Mouse (Mus musculus): ENCODE data around the gene Cux1. TPM values are rescaled to one million over a fixed set of nuclear protein-coding genes. Genes with fewer than 3 reads are reported as not detected.

Cux1 gene
- polyA plus RNA-seq, 1 experiment from 2014 or later = 121 TPM

DNA sequence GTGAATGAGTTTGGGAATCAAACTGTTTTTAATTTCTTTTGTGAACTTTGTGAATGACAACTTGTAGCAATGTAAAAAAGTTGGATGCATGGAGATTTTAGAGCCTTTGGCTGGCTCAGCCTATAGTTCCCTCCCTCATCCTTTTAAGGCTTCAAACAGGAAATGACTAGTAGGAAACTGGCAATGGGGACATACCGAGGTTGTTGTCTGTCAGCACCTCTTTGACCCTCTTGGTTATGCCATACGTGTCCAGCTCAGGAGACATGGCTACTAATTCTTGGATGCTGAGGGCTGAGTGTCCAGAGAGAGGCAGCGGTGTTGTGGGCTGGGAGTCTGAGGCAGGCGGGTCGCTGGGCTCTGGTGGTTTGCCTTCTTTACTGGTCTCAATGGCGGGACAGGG, 280.7 kb downstream of the Cux1 start:
- H3K4me1 ChIP-seq = no peaks in the 10 kb centered on the region
- H3K9ac ChIP-seq = no peak overlapping the region
- 0 out of 2 replicates have a peak, but pooled peaks cover 14% of the 10 kb centered on the region for H3K36me3 ChIP-seq (replicated peaks)
- H3K27ac ChIP-seq = no peak overlapping the region
- 93% methylated on average over 6 of the region's 6 CpGs for WGBS
- ATAC-seq (replicated peaks) = no peak
- no peaks in the 10 kb centered on the region for H3K9me3 ChIP-seq
- H3K4me2 ChIP-seq = no peak overlapping the region
- no peak overlapping the region for H3K4me3 ChIP-seq
- H3K27me3 ChIP-seq (replicated peaks) = no peaks in the 10 kb centered on the region

DNA sequence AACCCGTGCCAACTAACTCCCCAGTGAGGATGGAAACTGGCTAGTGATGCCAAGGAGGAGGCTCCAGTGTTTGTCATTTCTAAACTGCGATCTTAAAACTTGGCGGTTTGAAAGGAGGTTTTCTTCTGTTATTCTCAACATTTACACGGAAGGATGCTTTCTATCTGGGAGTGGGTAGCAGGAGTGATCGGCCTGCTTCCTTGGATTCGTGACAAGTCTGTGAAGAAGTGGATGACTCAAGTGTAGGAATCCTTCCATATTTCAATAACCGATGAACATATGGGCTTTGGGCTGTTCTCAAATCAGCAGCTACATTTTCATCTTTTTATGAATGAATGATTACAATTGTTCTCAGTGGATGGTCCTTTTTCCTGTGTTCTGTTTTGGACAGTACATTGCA, 282.2 kb downstream of the Cux1 start:
- H3K36me3 ChIP-seq (replicated peaks) = peaks cover 20% of the 10 kb centered on the region; the same call in 1 of the 2 replicates
- H3K4me2 ChIP-seq = no peak overlapping the region
- H3K4me1 ChIP-seq = no peaks in the 10 kb centered on the region
- H3K27ac ChIP-seq = no peak overlapping the region
- H3K9ac ChIP-seq = no peak overlapping the region
- no peaks in the 10 kb centered on the region for H3K27me3 ChIP-seq (replicated peaks)
- 88% methylated on average over 7 of the region's 7 CpGs for WGBS
- ATAC-seq (replicated peaks) = no peak
- no peaks in the 10 kb centered on the region for H3K9me3 ChIP-seq
- H3K4me3 ChIP-seq = no peak overlapping the region

- Histone ChIP-seq H3K9me3 (no peaks in the 10 kb centered on the region), H3K4me2 (no peak overlapping the region), H3K9ac (no peak overlapping the region), H3K27ac (no peak overlapping the region), H3K4me1 (no peaks in the 10 kb centered on the region), H3K27me3 (replicated peaks) (no peaks in the 10 kb centered on the region), H3K36me3 (replicated peaks) (peaks cover 32% of the 10 kb centered on the region; the same call in 1 of the 2 replicates), H3K4me3 (no peak overlapping the region)
- ATAC-seq (replicated peaks) = no peak
- 53% methylated on average over 6 of the region's 6 CpGs for WGBS
These were observed 285.9 kb downstream of the Cux1 start for GRCm38 (mm10) chr5:136281351-136281750.

- Histone ChIP-seq H3K4me1 (no peaks in the 10 kb centered on the region), H3K9ac (no peak overlapping the region), H3K4me2 (no peak overlapping the region), H3K27ac (no peak overlapping the region), H3K27me3 (replicated peaks) (no peaks in the 10 kb centered on the region), H3K4me3 (no peak overlapping the region), H3K9me3 (no peaks in the 10 kb centered on the region), H3K36me3 (replicated peaks) (peaks cover 35% of the 10 kb centered on the region; the same call in 1 of the 2 replicates)
- ATAC-seq (replicated peaks) = no peak
- WGBS = 90% methylated on average over 43 of the region's 43 CpGs
These were observed 292.6 kb downstream of the Cux1 start for GRCm38 (mm10) chr5:136274739-136275138.

DNA sequence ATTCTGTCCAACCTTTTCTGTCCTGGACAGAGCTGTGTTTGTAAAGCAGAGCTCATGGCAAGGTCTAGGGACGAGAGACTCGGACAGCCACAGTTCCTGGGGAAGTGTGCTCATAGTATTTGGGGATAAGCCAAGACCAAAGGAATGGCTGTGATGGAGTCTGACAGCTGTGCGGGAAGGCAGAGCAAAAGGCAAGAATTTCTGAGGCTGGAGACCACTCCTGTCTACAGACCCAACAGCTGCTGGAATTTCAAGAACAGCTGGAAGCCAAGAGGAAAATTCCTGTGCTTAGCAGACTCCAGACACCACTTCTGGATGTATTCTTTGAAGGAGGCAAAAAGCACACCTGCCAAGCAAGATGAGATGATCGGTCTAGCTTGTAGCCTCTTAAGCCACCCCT, 297.4 kb downstream of the Cux1 start:
- peaks cover 6% of the 10 kb centered on the region; the same call in 1 of the 2 replicates for H3K36me3 ChIP-seq (replicated peaks)
- no peak overlapping the region for H3K27ac ChIP-seq
- H3K9ac ChIP-seq = no peak overlapping the region
- no peaks in the 10 kb centered on the region for H3K9me3 ChIP-seq
- no peak overlapping the region for H3K4me3 ChIP-seq
- H3K4me2 ChIP-seq = no peak overlapping the region
- 80% methylated on average over 4 of the region's 4 CpGs for WGBS
- no peaks in the 10 kb centered on the region for H3K27me3 ChIP-seq (replicated peaks)
- ATAC-seq (replicated peaks) = no peak
- H3K4me1 ChIP-seq = no peaks in the 10 kb centered on the region

GRCm38 (mm10) chr5:136266077-136266476, 301.2 kb downstream of the Cux1 start:
- H3K4me3 ChIP-seq = no peak overlapping the region
- no peaks in the 10 kb centered on the region for H3K36me3 ChIP-seq (replicated peaks)
- H3K9ac ChIP-seq = no peak overlapping the region
- H3K4me1 ChIP-seq = no peaks in the 10 kb centered on the region
- no peak for ATAC-seq (replicated peaks)
- H3K27me3 ChIP-seq (replicated peaks) = no peaks in the 10 kb centered on the region
- H3K9me3 ChIP-seq = no peaks in the 10 kb centered on the region
- no peak overlapping the region for H3K27ac ChIP-seq
- WGBS = 82% methylated on average over 7 of the region's 7 CpGs
- H3K4me2 ChIP-seq = no peak overlapping the region

DNA sequence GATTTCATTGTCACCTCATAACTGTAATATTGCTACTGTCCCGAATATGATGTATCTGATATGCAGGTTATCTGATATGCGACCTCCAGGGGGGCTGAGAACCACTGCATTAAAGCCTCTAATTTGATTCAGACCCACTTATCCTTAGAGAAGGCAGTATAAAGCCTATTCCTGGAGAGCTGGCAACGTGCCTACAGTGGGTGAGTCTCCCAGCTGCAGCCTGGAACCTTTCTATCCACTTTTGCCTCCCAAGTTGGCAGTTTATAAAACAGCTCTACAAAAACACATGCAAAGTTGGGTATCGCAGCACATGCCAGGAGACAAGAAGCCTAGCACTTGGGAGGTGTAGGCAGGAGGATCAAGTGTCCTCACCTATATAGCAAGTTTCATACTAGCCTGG, 303.9 kb downstream of the Cux1 start:
- Histone ChIP-seq H3K4me1 (no peaks in the 10 kb centered on the region), H3K9me3 (no peaks in the 10 kb centered on the region), H3K4me2 (no peak overlapping the region), H3K27me3 (replicated peaks) (no peaks in the 10 kb centered on the region), H3K4me3 (no peak overlapping the region), H3K27ac (no peak overlapping the region), H3K9ac (no peak overlapping the region), H3K36me3 (replicated peaks) (no peaks in the 10 kb centered on the region)
- ATAC-seq (replicated peaks) = no peak
- 85% methylated on average over 4 of the region's 4 CpGs for WGBS

- Histone ChIP-seq H3K9ac (no peak overlapping the region), H3K9me3 (no peaks in the 10 kb centered on the region), H3K4me2 (no peak overlapping the region), H3K4me1 (no peaks in the 10 kb centered on the region), H3K27me3 (replicated peaks) (no peaks in the 10 kb centered on the region), H3K27ac (no peak overlapping the region), H3K4me3 (no peak overlapping the region), H3K36me3 (replicated peaks) (no peaks in the 10 kb centered on the region)
- 36% methylated on average over 6 of the region's 6 CpGs for WGBS
- ATAC-seq (replicated peaks) = no peak
These were observed 308.4 kb downstream of the Cux1 start for GRCm38 (mm10) chr5:136258919-136259318.

- Histone ChIP-seq H3K4me2 (no peak overlapping the region), H3K9ac (no peak overlapping the region), H3K4me3 (no peak overlapping the region), H3K27me3 (replicated peaks) (no peaks in the 10 kb centered on the region), H3K36me3 (replicated peaks) (0 out of 2 replicates have a peak, but pooled peaks cover 3% of the 10 kb centered on the region), H3K4me1 (no peaks in the 10 kb centered on the region), H3K27ac (no peak overlapping the region), H3K9me3 (no peaks in the 10 kb centered on the region)
- 17% methylated on average over 17 of the region's 17 CpGs for WGBS
- 0 out of 2 replicates have a peak, but pooled peaks have one; percentile 20 for ATAC-seq (replicated peaks)
These were observed 314.4 kb downstream of the Cux1 start for GRCm38 (mm10) chr5:136252899-136253298.

GRCm38 (mm10) chr5:136251004-136251403, 316.3 kb downstream of the Cux1 start:
- Histone ChIP-seq H3K36me3 (replicated peaks) (0 out of 2 replicates have a peak, but pooled peaks cover 3% of the 10 kb centered on the region), H3K27me3 (replicated peaks) (no peaks in the 10 kb centered on the region), H3K27ac (no peak overlapping the region), H3K9me3 (no peaks in the 10 kb centered on the region), H3K4me1 (no peaks in the 10 kb centered on the region), H3K4me3 (no peak overlapping the region), H3K4me2 (no peak overlapping the region), H3K9ac (no peak overlapping the region)
- 48% methylated on average over 7 of the region's 7 CpGs for WGBS
- ATAC-seq (replicated peaks) = no peak

GRCm38 (mm10) chr5:136248441-136248840, 318.8 kb downstream of the Cux1 start:
- H3K9me3 ChIP-seq = no peaks in the 10 kb centered on the region
- 67% methylated on average over 6 of the region's 6 CpGs for WGBS
- no peak for ATAC-seq (replicated peaks)
- H3K4me3 ChIP-seq = no peak overlapping the region
- H3K4me1 ChIP-seq = peaks cover 12% of the 10 kb centered on the region; the same call in 1 of the 2 replicates
- no peak overlapping the region for H3K4me2 ChIP-seq
- 0 out of 2 replicates have a peak, but pooled peaks cover 3% of the 10 kb centered on the region for H3K36me3 ChIP-seq (replicated peaks)
- no peak overlapping the region for H3K27ac ChIP-seq
- H3K9ac ChIP-seq = no peak overlapping the region
- no peaks in the 10 kb centered on the region for H3K27me3 ChIP-seq (replicated peaks)

GRCm38 (mm10) chr5:136246452-136246838, 320.8 kb downstream of the Cux1 start, which contains the start of gene Sh2b2:
Sh2b2 (minus strand) TSS chr5:136246556.
- no peak for ATAC-seq (replicated peaks)
- 79% methylated on average over 2 of the region's 2 CpGs for WGBS

More at GRCm38 (mm10) chr5:136246452-136246838, 320.8 kb downstream of the Cux1 start, which contains the start of gene Sh2b2:
- peak within 1 kb of the TSS; percentile 54 for H3K9ac ChIP-seq
- H3K27ac ChIP-seq = peak within 1 kb of the TSS; percentile 85
- H3K4me3 ChIP-seq = peak within 1 kb of the TSS; percentile 70
- peak within 1 kb of the TSS; percentile 75 for H3K4me2 ChIP-seq
- no peaks in the 10 kb centered on the region for H3K9me3 ChIP-seq
- H3K4me1 ChIP-seq = peaks cover 30% of the 10 kb centered on the region
- H3K27me3 ChIP-seq (replicated peaks) = no peaks in the 10 kb centered on the region
- 0 out of 2 replicates have a peak, but pooled peaks cover 3% of the 10 kb centered on the region for H3K36me3 ChIP-seq (replicated peaks)

Data from midbrain, embryonic 15.5 days (tissue).